Mouse (Mus musculus): ENCODE measurements at regions not wholly inside any gene's neighbourhood (a gene's known extent, or its start where the extent isn't known, plus 50 kb on each side); places are given as distances from the start of the nearest gene placed in this dataset.

DNA sequence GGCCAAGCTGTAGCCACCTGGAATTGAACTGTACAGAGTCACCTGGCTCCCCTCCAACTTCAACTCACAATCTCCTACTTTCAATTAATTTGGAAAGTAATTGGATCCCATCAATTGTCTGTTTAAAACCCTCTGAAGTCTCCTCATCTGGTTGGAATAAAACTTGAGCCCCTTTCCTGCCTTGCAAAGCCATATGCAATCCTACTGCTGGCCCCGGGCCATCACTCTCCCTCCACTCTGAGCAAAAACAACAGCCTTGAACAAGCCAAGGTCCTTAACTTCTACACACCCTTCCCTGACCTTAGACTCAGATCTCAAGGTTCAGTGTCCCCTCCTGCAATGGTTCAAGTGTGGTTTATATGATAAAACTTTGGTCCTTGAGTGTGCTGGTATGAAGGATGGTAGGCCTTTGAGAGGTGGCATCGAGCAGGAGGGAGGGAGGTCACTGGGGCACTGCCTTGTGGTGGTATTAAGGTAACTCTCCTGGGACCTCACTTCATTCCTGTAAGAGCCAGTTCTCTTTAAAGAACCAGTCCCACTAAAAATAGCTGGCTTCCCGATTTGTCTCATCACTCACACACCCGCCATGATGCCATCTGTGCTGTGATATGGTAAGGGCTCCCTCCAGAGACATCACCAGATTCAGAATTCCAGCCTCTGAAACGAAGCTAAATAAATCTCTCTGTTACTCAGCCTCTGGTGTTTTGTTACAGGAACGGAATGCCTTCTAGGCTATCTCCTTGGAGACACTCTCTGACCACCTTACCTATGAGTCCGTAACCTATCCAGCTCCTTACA is 112.0 kb upstream of the Zmiz1 start:
- no peak for DNase-seq

DNA sequence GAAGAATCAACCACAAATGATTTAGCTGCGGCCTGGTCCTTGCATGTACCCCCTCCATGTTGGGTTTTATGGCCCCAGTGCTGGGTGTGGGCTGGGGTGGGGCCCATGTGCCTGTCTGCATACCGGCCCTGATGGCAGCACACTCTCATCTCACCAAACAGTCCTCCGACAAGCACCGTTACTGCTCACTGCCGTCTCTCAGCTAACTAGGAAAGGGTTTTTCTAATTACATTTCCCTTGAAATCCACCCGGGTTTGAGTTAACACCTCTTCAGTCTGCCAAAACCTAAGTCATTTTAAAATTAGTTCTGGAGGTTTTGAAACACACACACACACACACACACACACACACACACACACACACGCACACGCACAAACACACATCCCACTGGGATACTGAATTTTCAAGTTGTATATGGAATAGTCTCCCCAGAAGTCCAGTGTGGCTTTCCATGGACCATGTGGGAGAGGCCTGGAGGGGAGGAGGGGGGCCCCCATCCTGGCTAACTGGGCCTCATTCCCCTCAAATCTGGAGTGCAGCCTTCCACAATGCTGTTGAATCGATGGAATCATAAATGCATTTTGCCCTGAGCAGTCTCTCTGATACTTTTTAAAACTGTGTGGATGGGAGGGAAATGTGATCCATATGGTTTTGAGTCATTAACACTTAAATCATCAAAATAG is 108.6 kb upstream of the Zmiz1 start:
- DNase-seq: no peak

DNA sequence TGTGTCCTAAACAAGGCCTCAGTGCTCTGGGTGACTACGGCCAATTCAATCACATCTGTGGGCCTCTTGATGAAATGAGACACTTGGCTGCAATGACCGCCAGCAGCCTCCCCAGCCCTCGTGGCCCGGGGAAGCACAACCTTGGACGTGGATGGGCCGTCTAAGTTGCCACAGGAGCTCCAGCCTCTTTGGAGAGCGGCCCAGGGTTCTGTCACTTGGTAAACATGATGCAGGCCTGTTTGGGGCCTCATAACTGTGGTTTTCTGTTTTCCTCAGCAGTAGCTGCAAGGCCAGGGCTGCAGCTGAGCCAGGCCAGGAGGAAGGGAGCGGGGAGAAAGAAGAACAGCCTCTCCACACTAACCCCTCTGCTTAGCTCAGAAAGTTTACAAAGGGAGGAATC is 105.2 kb upstream of the Zmiz1 start:
- DNase-seq: no peak

DNA sequence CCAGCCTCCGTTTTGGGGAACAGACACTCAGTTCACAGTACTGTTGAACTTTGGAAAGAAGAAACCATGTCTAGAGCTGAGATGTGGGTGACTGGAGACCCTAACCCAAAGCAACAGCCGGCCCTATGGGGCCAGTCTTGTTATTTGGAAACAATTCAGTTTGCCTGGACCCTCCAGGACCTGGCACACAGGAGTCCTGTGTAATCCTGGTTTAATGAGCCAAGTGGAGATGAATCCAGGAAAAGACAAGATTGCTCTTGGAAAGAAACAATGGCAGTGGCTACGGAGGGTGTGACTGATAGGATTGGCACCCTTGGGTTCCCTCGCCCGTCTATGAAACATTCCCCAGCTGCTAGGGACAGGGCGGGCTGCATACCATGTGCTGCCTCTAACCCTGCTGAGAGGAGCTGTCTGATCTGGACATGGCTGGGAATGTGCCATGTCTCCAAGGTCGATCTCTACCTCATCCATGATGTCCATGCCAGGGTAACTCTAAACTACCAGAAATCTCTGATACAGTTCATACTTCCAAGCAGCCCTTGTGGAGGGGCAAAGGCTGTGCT is 104.6 kb upstream of the Zmiz1 start:
- no peak for DNase-seq

DNA sequence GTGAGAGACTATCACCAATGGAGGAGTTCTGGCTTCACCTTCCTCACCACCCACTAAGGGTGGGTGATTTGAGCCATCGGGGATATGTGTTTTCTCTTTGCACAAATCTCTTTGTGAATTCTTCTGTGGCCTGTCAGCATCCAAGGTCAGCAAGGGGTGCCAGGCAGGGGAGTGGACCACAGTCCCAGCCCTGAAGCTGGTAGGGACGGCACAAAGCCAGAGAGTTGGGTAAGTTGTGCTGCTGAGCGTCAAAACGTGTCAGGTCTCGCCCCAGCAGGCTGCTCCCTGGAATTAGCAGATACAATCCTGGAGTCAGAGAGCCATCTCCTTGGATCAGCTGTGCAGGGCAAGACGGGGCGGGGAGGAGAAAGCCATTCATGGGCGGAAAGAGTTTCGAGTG is 101.2 kb upstream of the Zmiz1 start:
- no peak for DNase-seq

DNA sequence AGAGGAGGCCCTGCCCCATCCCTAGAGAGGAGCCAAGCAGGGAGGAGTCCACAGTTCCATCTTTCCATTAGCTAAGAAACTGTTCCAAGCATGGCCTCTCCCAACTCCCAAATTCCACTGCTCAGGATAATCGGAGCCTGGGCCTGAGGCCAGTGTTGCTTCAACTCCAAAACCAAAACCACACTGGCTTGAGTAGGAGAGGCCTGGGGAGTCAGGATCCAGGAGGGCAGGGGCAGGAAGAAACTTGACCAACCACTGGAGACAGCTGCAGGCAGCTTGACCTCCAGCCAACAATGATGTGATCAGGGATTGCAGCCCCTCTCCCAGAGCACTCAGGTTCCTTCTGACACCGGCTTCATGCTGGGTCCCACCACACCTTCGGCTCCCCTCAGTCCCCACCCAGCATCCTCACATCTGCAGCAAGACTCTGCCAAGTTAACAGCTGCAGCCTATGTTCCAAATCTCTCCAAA is 99.1 kb upstream of the Zmiz1 start:
- no peak for DNase-seq

DNA sequence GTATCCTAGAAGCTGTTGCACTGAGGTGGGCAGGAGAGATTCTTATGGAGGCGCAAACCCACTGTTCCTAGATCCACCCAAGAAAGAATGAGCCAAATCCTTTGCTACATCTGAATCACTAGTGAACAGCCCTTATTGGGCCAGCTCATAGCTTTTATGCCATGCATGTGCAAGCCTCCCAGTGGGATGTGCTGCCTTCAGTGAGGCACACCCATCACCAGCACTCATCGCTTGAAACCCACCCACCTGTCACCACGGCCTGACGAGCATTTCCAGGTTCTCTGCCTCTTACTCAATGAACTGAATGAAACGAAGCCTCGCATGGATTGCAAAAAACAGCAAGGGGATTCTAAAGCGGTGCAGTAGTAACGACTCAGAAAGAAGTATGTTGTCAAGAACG is 98.3 kb upstream of the Zmiz1 start:
- no peak for DNase-seq

DNA sequence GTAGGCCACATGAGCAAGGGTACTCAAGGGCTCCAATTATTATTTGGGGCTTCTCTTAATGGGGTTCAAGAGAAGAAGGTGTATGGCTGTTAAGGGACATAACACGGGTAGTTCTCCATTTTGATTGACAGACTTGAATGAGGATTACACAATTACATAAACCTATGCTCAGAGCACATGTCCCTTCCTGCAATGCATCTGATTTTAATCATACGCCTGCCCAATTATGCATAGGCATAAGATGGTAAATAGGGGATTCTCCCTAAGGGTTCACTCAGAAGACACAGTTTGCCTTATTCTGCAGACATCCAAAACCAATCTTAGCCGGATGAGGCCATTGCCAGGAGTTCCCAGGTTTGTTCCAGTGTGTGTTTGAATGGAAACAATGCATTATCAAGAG is 97.9 kb upstream of the Zmiz1 start:
- no peak for DNase-seq

DNA sequence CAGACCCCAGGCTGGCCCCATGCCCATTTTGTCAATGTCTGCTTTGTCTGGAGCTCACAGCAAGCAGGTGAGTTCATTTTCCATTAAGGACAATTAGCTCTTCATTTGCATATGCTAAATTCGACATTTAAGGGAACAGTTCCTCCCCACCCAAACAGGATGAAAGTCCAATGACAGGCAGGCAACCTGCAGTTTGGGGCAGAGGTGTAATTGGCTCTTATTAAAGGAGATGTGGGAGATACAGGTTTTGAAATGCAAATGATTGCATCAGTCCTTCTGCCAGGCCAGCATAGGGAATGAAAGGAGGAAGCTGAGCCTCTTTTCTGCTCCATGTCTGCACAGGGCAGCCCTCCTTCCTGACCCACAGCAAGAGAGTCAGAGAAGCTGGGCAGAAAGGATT is 96.2 kb upstream of the Zmiz1 start:
- no peak for DNase-seq

DNA sequence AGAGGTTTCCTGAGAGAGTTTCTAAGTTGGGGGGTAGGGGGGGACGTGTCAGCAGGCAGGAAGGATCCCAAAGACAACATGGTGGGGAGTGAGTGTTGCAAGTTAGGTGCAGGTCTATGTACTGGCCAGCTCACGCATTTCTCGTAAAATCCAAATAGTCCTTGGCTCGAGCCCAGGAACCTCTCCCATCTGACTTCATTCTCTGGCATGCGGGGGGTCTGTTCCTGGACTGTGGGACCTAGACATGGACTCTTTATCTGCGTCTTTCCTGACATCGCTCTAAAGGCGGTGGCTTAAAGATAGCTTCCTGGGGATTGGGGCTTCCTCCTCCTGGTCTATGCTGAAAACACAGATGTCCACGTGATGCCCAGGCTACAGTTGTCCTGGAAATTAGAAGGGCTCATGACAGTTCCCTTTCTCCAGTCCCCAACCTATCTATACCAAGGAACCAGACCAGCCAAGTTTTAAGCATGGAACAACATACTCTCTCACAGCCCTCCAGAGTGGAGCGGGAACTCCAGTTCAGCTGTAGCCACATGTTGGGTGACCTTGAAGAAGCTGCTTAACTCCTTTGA is 93.7 kb upstream of the Zmiz1 start:
- DNase-seq: no peak

DNA sequence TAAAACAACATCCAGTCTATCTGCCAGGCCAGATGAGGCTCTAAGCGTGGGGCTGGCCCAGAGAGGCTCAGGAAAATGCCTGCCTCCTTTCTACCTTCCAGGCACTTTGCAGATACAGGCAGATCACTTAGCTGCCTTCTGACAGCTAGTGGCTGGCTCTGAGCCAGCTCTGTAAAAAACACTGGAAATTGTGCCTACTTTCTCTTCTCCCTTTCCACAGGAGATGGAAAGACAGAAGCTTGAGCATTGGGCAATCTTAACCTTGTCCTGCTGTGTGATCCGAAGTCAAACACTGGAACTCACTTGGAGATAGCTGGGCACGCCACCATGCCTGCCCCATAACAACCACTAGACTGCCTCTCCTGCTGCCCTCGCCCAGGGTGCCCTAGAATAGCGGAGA is 93.0 kb upstream of the Zmiz1 start:
- no peak for DNase-seq

DNA sequence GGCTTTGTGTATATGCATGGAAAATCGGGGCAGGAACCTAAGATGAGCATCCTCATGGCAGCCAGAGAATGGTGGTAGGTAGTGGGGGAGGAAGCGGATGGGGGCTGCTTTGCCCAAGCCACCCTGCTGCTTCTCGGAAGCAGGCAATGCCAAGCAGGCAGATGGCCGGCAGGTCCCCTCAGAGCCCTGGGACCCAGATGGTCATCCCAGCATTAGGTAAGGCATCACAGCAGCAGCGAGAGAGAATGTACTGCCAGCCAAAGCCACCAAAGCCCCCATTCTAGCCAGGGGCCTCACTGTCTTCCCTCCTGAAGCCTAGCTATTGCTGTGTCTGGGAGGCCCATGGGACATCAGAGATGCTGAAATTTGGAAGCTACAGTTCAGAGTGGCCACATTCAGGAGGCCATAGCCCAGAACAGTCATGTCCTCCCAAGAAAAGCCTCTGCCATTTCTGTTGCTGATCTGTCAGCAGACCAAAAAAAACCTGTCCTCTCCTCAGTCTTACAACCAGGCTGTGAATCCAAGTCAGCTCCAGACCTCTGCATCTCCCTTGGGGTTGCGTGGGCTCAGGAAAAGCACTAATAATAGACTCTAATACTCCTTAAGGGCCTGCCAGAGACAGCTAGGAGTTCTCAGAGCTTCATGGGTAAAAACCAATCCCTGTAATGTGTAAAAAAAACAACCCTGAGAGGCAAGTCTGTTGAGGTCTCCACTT is 88.5 kb upstream of the Zmiz1 start:
- DNase-seq: no peak

DNA sequence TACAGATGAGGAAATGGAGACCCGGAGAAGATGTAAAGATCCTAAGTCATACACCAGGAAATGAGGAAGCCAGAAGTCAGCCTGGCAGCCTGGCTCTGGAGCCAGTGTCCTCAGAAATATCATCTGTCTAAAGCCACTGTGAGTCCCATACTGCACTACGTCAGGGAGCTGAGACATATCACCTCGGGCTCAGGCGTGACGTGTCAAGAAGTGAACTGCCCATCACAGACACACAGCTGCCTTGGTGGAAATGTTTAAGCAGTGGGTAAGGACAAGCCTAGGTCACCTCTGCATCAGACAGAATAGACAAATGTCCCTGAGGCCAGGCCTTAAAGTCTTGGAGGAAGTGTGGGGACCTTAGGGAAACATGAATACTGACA is 88.0 kb upstream of the Zmiz1 start:
- DNase-seq: no peak

DNA sequence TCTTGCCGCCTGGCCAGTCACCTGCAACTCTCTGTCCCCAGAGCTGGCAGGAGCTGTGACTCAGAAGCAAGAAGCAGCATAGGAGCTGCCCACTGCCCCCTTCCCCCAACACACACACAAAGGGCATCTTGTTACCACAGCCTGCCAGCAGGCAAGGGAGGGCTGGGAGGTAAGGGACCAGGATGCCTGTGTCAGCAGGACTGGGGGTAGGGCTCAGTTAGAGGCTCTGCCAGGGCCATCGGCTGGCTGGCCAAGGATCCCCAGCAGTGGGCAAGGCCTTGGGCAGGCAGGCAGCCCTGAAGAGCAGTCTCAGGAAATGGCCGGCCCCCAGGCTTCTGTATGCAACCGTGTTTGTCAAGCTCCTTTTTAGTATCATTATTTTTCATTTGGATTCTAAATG is 87.3 kb upstream of the Zmiz1 start:
- no peak for DNase-seq

DNA sequence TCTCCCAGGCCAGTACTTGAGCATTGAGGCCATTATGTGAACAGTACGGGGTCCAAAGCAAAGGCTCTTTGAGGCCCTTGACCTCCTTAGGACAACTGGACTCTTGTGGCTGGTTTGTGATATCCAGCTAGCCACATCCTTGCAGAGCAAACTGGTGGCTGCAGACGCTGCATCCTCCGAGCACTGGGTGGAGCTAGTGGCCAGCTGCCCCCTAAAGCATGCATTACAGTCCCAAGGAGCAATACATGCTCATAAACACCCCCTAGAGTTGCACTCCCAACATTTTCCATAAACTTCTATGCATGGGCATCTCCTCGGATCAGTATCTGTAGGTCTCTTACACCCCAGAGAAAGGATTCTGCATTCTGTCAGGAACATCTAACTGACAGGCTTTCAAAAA is 86.4 kb upstream of the Zmiz1 start:
- DNase-seq: no peak

DNA sequence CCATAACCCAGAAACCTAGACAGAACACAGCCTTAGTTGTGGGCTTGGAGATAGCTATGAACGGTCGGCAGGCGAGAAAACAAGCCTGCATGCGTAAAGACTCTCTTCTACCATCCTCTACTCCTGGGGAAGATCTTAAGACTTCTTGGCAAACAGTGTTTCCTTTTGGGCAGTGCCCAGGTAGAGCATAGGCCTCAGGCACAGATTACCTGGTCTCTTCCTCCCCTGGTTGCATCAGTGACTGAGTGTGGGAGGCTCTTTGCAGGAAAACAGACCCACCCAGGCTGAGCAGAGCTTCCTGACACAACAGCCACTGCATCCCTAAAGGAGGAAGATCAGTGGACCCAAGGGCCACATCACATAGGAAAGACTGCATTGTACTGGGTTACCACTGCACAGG is 85.8 kb upstream of the Zmiz1 start:
- DNase-seq: no peak

DNA sequence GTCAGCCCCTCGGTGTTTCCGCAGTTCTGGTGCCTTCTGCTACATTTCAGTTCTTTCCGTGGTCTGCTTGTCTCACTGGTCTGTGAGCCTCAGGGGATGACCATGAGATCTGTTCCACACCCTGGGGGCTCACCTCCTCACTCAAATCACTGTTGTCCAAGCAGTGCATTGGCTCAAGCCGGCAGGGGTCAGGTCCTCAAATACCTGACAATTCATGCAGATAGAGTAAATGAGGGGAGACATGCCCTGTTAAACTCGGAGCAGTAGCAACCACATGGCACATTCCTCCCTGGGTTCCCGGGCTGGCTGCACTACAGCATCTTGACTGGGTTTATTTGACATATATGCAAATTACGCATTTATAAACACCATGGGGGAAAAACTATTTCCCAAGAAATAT is 84.0 kb upstream of the Zmiz1 start:
- no peak for DNase-seq

DNA sequence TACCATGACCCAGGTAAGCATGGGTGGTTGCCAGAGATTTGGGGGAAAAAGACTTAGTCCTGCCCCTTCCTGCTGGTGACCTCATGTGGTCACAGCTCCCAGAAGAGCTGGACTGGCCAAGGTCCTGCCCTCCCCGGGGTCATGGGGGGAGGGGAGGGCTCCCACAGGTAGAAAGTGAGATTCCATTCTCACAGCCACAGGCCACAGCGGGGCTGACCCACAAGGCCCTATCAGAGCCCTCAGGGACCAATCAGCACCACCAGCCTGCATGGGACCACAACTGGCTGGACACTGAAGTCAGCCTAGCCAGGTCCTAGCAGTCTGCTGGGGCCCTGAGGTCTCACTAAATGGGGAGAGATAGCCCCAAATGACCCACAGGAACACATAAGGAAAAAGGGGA is 81.9 kb upstream of the Zmiz1 start:
- DNase-seq: no peak

DNA sequence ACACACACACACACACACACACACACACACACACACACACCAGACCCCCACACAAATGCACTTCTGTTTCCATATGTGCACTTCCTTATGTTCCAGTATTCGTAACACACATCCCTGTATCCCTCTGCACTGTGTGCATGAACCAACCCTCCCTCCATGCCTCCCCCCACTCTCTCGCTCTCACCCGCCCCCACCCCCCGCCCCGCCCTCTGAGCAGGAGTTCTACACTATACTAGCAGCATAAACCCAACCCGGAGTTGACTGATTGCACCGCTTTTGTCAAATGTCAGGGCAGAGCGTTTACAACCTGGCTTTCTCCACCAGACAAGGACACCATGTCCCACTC is 81.5 kb upstream of the Zmiz1 start:
- DNase-seq: no peak

DNA sequence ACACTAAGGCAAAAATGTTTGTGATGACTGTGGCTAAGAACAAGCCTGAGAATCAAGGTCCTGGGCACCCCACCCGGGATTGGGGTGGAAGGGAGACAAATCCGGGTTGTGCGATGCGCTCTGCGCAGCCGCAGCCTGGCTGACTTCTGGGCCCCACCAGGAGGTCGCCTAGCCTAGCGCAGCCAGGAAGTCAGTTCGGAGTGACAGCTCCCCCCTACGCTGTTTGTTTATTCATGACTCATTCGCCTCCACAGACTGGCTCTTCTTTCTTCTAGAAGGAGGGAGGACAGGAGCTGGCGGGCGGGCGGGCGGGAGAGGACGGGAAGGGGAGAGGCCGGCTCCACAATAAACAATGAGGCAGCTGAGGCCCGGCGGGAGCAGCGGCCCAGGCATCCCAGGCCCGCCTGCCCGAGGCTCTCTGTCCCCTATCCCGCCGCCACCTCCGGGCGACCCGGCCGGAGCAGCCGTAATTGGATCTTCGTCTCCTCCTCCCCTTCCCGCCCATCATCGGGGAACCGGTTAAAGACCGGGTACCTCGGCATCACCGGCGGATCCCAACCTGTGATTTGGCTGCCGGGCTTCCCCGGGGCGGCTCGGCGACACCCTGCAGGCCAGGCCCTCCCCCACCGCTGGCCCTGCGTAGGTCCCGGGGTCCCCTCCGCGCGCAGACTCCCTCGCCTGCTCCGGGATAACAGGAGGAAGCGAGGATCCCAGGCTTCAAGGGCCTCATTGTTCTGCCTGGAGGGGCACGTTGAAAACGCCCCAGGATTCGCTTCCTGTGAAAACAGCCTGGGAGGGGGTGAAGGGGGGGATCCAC is 80.9 kb upstream of the Zmiz1 start:
- peak; percentile 81 to 87 for DNase-seq

DNA sequence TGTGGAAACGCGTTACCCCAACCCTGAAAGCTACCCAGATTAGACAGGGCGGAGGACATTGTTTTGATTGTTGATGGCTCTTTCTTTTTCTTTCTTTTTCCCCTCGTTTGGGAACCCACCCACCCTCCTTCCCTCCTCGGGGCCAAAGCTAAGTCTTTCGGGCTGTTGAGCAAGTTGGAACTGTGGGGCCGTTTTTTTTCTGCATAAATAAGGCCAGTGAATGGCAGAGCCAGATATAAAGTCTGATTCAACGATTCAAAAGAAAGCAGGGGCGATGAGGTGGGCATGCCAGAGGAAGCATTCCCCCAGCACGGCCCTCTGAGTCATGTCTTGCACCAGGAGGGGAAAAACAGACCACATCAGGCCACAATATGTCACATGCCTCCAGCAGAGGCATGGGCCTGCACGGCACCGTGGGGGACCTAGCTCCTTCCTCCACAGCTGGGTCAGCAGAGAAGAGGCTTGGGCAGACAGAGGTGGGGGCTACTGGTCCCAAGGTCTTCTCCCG is 80.2 kb upstream of the Zmiz1 start:
- DNase-seq: peak; percentile 45 to 63

DNA sequence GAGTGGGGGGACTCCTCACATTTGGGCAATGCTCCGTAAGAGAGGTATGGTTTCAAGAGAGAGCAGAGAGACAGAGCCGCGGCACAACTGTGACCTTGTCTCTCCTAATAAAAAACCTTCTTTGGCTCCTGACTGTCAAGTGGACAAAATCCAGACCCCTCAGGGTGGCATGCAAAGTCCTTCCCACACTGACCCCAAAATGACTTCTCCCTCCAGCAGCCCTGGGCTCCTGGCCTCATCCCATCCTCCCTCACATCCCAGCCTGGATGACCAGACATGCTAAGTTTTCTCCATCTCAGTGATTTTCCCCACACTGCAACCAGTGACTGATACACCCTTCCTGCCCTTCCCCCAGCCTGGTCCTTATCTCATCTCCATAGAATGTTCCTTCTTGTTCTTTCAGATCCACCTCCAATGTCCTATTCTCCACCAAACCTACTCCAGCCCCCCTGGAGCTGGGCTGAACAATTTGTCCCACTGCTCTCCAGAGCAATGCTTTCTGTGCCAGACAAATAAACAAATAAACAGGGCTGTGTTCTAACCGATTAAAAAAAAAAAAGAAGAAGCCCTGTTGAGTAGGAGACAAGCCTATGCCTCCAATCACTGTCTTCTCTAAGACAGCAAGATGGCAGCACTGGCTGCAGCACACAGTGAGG is 75.7 kb upstream of the Zmiz1 start:
- DNase-seq: no peak

Measured in thymus, adult 18-20 months (tissue).